Mouse (Mus musculus) lung, postnatal 25 days (tissue): ENCODE data around the gene Fam167b.

ENCODE experiments used
- DNase-seq: peaks from one replicate; pipeline ENCODE4 v3.0.0; 2022; ENCODE audit warnings: low spot score

The Fam167b gene

GRCm38 (mm10) chr4:129578466-129578865 is at the start of gene Fam167b:
Fam167b (minus strand) TSS chr4:129578549.
- DNase-seq: peak; percentile 41

- DNase-seq: no peak
These were observed 47.7 kb upstream of the Fam167b start for GRCm38 (mm10) chr4:129626035-129626434.

- DNase-seq: no peak
These were observed 47.1 kb upstream of the Fam167b start for GRCm38 (mm10) chr4:129625496-129625895.

GRCm38 (mm10) chr4:129625029-129625370 is 46.7 kb upstream of the Fam167b start:
- DNase-seq: peak; percentile 62

DNA sequence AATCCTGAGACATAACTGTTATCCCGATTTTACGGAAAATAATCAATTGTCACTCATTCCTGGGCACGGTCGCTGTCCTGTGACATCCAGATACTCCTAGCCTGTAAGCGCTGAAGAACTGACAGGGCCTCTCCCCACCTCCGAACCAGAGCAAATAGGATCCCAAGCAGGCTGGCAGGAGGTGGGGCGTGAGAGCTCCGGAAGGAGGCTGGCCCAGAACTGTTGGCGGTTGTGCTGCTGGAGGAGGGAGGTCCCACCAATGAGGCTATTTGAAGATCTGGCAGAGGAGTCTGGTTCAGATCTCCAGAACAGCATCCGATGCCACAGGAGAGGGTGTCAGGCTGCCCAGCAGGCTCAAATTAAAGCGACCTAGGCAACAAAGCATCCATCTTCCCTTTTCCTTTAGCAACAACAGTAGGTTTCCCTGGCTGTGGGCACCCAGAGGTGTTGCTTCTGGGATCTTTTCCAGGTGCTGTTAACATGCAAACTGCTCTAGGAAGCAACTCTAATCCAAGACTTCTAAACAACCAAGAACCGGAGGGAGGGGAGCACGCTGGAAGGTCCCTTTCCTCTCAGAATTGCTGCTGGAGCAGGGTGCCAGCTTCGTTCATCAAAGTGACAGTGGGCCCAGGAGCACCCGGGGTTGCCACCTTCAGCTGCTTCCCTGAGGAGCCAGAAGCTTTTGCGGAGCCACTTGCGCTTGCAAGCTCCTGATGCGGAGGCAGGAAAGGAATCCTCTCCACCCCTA is 46.1 kb upstream of the Fam167b start:
- DNase-seq: peak; percentile 93

DNA sequence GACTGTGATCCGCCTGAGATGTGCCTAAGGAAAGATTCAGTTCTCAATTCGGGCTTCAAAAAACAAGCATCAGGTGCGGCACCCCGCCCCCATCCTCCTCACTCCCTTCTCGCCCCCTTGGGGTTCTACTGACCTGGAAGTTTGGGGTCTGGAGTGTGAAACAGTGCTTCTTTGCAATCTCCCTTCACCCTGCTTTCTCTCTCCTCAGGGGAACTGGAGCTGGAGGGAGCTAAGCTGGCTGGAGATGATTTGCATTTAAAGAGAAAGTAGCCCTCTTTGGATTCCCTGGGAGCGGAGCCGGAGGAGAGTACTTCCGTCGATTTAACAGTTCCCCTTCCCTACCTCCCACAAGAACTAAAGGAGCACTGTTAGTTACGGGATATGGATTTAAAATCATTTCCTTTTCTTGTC is 45.3 kb upstream of the Fam167b start, which contains the start of gene Ccdc28b:
Ccdc28b (minus strand) TSS at position 267 of the 411 bp plus-strand sequence.
- DNase-seq: peak; percentile 64

- no peak for DNase-seq
These were observed 44.6 kb upstream of the Fam167b start for GRCm38 (mm10) chr4:129622803-129623535.

DNA sequence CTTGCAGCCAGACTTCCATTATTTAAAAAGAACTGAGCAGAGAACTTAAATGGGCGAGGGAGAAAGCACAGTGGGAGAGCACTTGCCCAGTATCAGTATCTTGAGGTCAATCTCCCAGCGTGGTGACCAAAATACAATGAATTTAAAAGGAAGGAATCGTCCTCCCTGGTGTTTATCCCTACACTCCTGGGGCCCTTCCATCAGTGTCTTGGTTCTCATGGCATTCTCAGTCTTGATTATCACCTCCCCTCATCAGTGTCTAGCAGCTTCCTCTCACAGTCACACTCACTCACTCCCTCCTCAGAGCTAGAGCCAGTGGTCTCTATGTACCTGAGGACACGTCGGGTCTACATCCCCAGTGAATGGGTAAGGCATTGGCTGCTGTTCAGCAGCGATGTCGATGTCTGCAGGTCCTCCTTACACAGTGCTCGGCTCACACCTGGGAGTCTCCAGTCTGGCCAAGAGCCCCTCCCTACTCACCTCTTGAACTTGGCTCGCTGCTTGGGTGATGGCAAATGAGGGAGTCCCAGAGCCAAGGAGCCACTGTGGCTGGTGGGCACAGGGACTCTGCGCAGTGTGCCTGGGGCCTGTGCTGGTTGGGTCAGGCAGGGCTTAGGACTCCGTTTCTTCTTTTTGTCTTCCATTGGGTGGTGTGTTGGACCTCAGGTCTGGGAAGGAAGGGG is 43.9 kb upstream of the Fam167b start:
- no peak for DNase-seq

DNA sequence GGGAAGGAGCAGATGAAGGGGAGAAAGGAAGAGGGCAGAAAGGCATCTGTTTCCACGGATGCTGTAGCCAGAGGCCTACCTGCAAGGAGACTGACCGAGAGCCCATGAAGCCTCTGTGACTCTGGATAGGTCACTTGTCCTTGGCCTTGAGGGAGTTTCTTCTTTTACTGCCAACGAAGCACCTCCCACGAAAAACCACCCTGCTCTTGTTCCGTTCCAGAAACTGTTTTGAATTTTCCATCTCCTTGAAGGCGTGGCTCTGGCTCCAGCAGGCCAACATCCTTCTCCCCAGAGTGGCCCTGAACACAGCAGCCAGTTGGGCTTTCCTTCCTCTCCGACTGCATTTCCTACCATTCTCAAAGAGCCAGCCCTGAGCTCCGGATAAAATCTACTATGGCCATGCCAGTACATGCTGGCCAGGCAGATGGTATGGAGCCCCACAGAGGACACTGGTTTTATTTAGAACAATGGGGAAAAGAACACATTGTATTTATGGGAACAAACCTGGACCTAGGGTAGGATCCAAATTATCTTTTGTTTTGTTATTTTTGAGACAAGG is 43.0 kb upstream of the Fam167b start:
- peak; percentile 73 for DNase-seq

GRCm38 (mm10) chr4:129620419-129621282 is 42.3 kb upstream of the Fam167b start:
- DNase-seq: no peak

GRCm38 (mm10) chr4:129618786-129619691 is 40.7 kb upstream of the Fam167b start, which contains the start of gene Iqcc:
Iqcc (minus strand) TSS chr4:129619099.
- peak; percentile 97 for DNase-seq

DNA sequence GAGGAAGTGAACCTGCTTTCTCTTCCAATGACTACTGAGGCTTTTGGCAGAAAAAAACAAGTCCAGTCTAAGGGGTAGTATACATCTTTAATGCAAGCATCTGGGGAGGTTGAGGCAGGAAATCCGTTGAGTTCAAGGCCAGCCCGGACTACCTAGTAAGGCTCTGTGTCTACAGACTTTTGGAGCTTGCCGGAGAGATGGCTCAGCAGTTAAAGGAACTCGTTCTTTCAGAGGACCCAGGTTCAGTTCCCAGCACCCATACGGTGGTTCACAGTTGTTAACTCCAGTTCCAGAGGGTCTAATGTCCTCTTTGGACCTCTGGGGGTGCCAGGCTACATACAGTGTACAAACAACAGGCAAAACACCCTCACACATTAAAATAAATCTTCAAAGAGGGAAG is 39.7 kb upstream of the Fam167b start:
- DNase-seq: no peak

DNA sequence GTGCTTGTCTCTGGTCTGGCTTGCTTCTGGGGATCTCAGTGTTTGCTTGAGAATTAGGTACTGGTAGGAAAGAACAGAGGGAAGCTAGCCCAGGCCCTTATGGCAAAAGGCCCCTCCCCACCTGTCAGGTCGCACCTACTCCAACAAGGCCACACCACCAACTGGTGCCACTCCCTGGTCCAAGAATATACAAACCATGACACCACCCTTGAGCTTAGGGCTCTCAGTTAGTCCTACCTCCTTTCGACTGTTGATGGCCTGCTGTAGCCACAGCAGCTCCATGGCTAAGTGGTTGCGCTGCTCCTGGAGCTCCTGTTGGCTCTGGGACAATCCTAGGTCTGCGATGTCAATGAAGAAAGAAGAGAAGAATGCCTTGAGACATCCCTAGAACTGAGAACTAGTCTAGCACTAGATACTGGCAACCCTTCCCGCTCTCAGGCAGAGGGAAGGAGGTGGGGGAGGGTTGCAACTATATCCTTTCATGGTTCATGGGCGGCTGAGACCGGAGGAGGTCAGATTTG is 38.8 kb upstream of the Fam167b start:
- DNase-seq: no peak

- DNase-seq: no peak
These were observed 38.3 kb upstream of the Fam167b start for GRCm38 (mm10) chr4:129616631-129617030.

GRCm38 (mm10) chr4:129615801-129616290 is 37.5 kb upstream of the Fam167b start:
- no peak for DNase-seq

DNA sequence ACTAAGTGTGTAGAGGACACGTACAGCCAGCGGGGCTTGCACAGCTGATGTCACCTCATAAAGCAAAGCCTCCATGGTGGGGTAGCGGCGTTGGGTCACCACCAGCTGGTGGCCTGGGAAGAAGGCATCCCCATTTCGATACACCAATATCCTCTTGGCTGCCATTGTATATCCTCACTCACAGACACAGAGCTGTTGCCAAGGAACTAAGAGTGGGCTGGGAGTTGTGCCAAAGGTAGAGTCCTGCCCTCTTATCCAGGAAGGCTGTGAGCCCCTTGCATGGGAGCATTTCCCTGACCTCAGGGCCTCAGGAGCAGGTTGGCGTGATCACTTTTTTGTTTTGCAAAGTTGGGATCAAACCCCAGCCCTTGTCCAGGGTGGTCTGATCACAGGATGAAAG is 35.7 kb upstream of the Fam167b start, which contains the start of gene Dcdc2b:
Dcdc2b (minus strand) TSS at position 165 of the 400 bp plus-strand sequence.
- DNase-seq: peak; percentile 80

GRCm38 (mm10) chr4:129610472-129610871 is 32.1 kb upstream of the Fam167b start:
- DNase-seq: no peak

DNA sequence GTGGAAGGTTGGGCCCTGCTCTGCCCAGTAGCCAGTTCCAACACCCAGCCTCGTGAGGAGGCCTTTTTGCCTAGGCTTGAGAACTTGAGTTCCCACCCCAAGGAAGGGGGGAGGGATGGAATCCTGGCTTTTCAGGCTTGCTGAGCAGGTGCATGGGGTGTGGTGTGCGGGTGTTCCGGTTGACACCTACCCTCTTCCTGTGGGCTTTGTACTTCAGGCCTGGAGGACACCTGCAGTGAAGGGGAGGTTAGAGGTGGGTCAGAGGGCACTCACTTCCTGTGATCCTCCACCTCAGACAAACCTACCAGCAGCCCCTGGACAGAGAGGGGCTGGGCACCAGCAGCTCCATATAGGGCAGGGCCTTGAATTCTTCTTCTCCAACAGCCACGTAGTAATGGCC is 31.7 kb upstream of the Fam167b start:
- no peak for DNase-seq

- no peak for DNase-seq
These were observed 30.8 kb upstream of the Fam167b start for GRCm38 (mm10) chr4:129609139-129609631.
